Mouse (Mus musculus) ES-E14 (cell line): ENCODE results near the gene Gkn2. TPM values are rescaled to one million over a fixed set of nuclear protein-coding genes. Genes with fewer than 3 reads are reported as not detected.
A peak's percentile ranks its signal among the peaks of the same experiment; 100 is the strongest.

Experiments
- DNase-seq: peaks from one replicate; pipeline ENCODE4 v3.0.0-alpha.2; 2013; ENCODE audit warnings: low read depth, low spot score
- H3K27ac ChIP-seq: 2 replicates; pipeline ENCODE4 v1.5.1; 2012; ENCODE audit warnings: low read depth, mild to moderate bottlenecking, low read length, moderate library complexity, mixed read lengths; ENCODE audit not compliant: poor library complexity, insufficient read depth, severe bottlenecking
- H3K36me3 ChIP-seq: 2 replicates; pipeline ENCODE4 v1.6.1; 2012; ENCODE audit warnings: mild to moderate bottlenecking, low read length, moderate library complexity, mixed read lengths; ENCODE audit not compliant: control insufficient read depth, poor library complexity, insufficient read depth, severe bottlenecking
- H3K4me1 ChIP-seq, 2 experiments: fragments of 150-350 bp in 1 of 2; sonication (generic) in 1 of 2; 2 replicates each; pipeline ENCODE4 v1.6.1; 2012; ENCODE audit warnings: low read length in 2 of 2, mild to moderate bottlenecking in 1 of 2, mixed read lengths in 1 of 2; ENCODE audit not compliant: control insufficient read depth in 2 of 2, insufficient read depth in 2 of 2, poor library complexity in 1 of 2
- H3K4me3 ChIP-seq, 2 experiments: fragments of 150-350 bp in 1 of 2; sonication (generic) in 1 of 2; 2 replicates each; pipeline ENCODE4 v1.5.1; 2012; ENCODE audit warnings: low read length in 2 of 2, low read depth in 1 of 2, mild to moderate bottlenecking in 1 of 2, mixed read lengths in 1 of 2; ENCODE audit not compliant: insufficient read depth in 1 of 2, poor library complexity in 1 of 2, severe bottlenecking in 1 of 2
- H3K9ac ChIP-seq: 2 replicates; pipeline ENCODE4 v1.6.1; 2012; ENCODE audit warnings: low read depth, mild to moderate bottlenecking, low read length, mixed read lengths; ENCODE audit not compliant: poor library complexity, insufficient read depth, severe bottlenecking
- H3K9me3 ChIP-seq: fragments of 150-350 bp; sonication (generic); 2 replicates; pipeline ENCODE4 v1.6.1; 2012; ENCODE audit warnings: low read depth, mild to moderate bottlenecking, low read length; ENCODE audit not compliant: control insufficient read depth, insufficient read depth
- CHD2 ChIP-seq: IDR thresholded peaks from 2 replicates; pipeline ENCODE4 v1.6.1; 2014; ENCODE audit warnings: mild to moderate bottlenecking, low read depth, low read length, inconsistent platforms
- HCFC1 ChIP-seq: IDR thresholded peaks from 2 replicates; pipeline ENCODE4 v1.6.1; 2012; ENCODE audit warnings: low read length, inconsistent platforms, borderline replicate concordance; ENCODE audit not compliant: insufficient read depth
- MAFK ChIP-seq: IDR thresholded peaks from 2 replicates; pipeline ENCODE4 v1.6.1; 2014; ENCODE audit warnings: mild to moderate bottlenecking, low read depth, low read length, inconsistent platforms; ENCODE audit not compliant: insufficient read depth
- ZC3H11A ChIP-seq: IDR thresholded peaks from 2 replicates; pipeline ENCODE4 v1.6.1; 2012; ENCODE audit warnings: low read depth, mild to moderate bottlenecking, inconsistent platforms, low read length, borderline replicate concordance
- ZNF384 ChIP-seq: IDR thresholded peaks from 2 replicates; pipeline ENCODE4 v1.6.1; 2012; ENCODE audit warnings: low read depth, low read length, inconsistent platforms
- in situ Hi-C, 2 experiments: fragments of 600-800 bp; cut with MboI; formaldehyde crosslinking; loops; one replicate each; pipeline ENCODE4 v1.15.1; 2025; ENCODE audit warnings: low sequenced_read_pairs in 2 of 2, inconsistent platforms in 1 of 2; ENCODE audit not compliant: unreplicated experiment in 2 of 2
- total RNA-seq: library from RNA; depleted of rRNA; stranded (reverse); fragments of 300-350 nt; gene quantifications from 2 replicates; pipeline ENCODE4 v1.2.3, GENCODE M21; 2012; rRNA removed

Gene Gkn2
- not detected in 2 replicates for total RNA-seq

DNA sequence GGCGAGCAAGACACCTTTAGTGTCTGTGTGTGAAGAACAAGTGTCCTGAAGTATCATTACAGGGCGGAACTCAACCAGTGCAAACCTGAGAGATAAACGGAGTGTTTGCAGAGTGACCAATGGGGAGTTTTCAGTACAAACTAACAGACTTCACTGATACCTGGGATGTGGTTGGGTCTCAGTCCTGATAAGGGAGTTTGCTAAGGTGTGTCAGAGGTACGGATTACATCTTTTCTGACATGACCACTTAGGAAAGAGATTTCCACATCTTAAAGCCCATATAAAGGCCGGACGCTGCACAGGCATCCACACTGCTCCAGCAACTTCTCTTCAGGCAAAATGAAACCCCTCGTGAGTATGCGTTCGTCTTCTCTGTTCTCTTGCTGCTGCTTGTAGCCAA is at the start of gene Gkn2:
Gkn2 (plus strand) TSS at position 301 of the 400 bp plus-strand sequence.
- H3K9ac ChIP-seq = no peak within 1 kb of the TSS
- no peaks in the 10 kb centered on the region for H3K36me3 ChIP-seq
- in situ Hi-C loops = no loop called here
- no peaks in the 10 kb centered on the region for H3K9me3 ChIP-seq
- no peak for TF ChIP-seq ZNF384
- no peak for TF ChIP-seq CHD2
- TF ChIP-seq ZC3H11A = no peak
- no peak for TF ChIP-seq HCFC1
- TF ChIP-seq MAFK = no peak
- H3K4me1 ChIP-seq = no peaks in the 10 kb centered on the region
- H3K4me3 ChIP-seq = no peak within 1 kb of the TSS
- no peak for DNase-seq
- no peak within 1 kb of the TSS for H3K27ac ChIP-seq

DNA sequence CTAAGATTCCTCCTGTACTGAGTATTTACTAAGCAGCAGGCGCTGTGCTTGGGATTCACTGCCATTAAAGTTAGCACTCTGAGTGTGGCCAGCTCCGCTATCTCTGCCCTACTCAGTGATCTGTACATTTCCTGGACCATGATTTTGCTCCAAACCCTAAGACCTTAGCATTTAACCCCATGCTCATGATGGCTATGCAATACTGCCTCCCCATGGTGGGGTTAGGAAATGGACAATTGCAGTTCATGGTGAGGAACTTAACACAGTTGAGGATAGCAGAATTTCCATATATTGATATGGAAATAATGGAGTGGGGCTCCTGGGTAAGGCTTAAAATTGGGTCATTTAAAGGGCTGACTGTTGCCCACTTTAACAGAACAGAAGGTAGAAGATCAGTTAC is 49.8 kb upstream of the Gkn2 start:
- Histone ChIP-seq H3K27ac (no peak overlapping the region), H3K4me3 (no peak overlapping the region), H3K4me1 (no peaks in the 10 kb centered on the region), H3K36me3 (no peaks in the 10 kb centered on the region), H3K9me3 (no peaks in the 10 kb centered on the region), H3K9ac (no peak overlapping the region)
- in situ Hi-C loops = loop anchor here (25.0 kb wide), 1 partner anchor 211 kb away; the partner anchor contains the start of gene D6Ertd527e (in 2 of the 2)
- no peak for TF ChIP-seq CHD2
- TF ChIP-seq MAFK = no peak
- peak; percentile 64; the same call in 1 of the 2 replicates for TF ChIP-seq ZC3H11A
- peak; percentile 29 for DNase-seq

DNA sequence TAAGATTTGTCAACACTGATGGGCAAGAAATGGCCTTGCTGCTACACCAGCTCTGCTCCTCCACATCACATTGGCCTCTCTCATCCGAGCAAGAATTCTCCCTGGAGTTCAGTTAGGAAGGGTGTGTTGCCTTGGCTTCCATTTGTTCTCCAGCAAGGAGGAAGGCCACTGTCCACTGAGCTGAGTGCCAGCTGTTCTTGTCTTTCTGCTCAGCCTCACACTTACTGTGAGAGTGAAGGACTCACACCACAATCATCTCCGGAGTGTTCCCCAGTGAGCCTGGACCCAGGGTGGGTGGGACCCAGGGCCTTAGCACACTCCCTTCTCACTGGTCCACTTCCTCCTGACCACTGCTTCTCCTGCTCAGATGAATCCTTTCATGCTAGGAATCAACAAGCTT is 46.2 kb upstream of the Gkn2 start:
- Histone ChIP-seq H3K27ac (no peak overlapping the region), H3K4me3 (no peak overlapping the region), H3K9me3 (no peaks in the 10 kb centered on the region), H3K9ac (no peak overlapping the region), H3K36me3 (no peaks in the 10 kb centered on the region), H3K4me1 (no peaks in the 10 kb centered on the region)
- no peak for DNase-seq
- in situ Hi-C loops = no loop called here
- TF ChIP-seq ZNF384 = no peak
- TF ChIP-seq HCFC1 = no peak

DNA sequence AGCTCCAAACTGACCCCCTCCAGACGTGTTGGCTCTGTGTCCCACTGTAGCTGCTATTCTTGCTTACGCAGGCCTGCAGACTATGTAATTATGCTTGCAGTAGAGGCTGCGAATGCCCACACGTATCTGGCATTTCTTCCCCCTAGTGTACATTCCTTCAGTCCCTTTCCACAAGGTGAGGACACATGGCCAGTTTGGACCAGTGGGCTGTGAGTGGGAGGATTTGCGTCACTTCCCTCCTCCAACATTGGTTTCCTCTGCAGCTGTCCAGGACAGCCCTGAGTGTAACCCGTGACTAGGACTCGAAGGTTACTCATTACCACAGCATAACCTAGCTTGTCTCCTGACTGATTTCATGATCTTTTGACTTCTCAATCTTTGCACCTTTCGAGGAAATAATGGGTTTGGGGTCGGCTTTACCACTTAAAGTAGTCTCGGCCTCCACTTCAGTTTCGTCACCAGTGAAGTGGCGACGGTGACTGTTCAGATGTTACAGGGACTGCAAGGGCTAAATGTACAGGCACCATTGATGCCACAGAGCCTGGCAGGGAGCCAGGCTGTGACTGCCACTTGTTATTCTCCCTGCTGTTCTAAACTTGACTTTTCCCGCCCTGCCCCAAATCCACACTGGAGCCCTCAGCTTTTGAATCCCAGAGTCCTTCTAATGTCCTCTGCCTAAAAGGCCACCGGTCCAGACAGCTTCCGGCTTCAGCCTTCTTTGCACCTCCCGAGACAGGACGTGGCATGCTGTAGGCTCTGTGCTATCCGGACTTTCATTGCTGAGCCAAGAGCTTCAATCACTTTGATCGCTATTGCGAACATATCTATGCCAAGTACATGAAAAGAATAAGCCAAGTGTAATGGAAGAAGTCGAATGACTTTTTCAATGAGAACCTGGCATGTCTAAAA is 44.6 kb upstream of the Gkn2 start:
- Histone ChIP-seq H3K4me1 (no peaks in the 10 kb centered on the region), H3K27ac (no peak overlapping the region), H3K9ac (no peak overlapping the region), H3K9me3 (no peaks in the 10 kb centered on the region), H3K4me3 (no peak overlapping the region), H3K36me3 (no peaks in the 10 kb centered on the region)
- in situ Hi-C loops = no loop called here
- no peak for DNase-seq
- no peak for TF ChIP-seq CHD2
- no peak for TF ChIP-seq HCFC1
- no peak for TF ChIP-seq MAFK
- TF ChIP-seq ZNF384 = no peak
- TF ChIP-seq ZC3H11A = no peak

DNA sequence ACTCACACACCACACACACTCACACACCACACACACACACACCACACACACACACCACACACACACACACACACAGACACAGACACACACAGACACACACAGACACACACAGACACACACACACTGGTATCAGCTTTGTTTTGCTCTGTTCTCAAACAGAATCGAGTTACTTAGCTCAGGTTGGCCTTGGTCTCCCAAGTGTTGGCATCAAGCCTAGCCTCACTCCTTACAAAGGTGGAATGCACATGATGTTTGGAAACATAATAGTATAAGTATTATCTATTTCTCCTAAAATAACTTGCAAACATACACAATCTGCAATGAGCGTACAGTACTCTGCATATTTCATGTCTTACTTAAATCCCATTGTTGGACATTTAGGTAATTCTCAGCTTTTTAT is 40.8 kb upstream of the Gkn2 start:
- H3K27ac ChIP-seq = no peak overlapping the region
- DNase-seq = no peak
- TF ChIP-seq HCFC1 (no peak), ZNF384 (no peak), CHD2 (no peak), MAFK (no peak), ZC3H11A (no peak)
- in situ Hi-C loops = no loop called here
- H3K36me3 ChIP-seq = no peaks in the 10 kb centered on the region
- H3K9ac ChIP-seq = no peak overlapping the region
- H3K4me3 ChIP-seq = no peak overlapping the region
- H3K4me1 ChIP-seq = no peaks in the 10 kb centered on the region
- H3K9me3 ChIP-seq = no peaks in the 10 kb centered on the region
